Mouse (Mus musculus) CH12.LX (cell line): ENCODE measurements around the gene Asb8.

Source experiments
- CTCF ChIP-seq, 2 experiments: IDR thresholded peaks in 1 of 2; conservative IDR thresholded peaks in 1 of 2; 2 replicates each; pipeline ENCODE4 v1.5.1; 2011 to 2012; ENCODE audit warnings: low read depth in 2 of 2, low read length in 2 of 2, improper control_type of control experiment in 1 of 2, inconsistent platforms in 1 of 2, mild to moderate bottlenecking in 1 of 2, moderate library complexity in 1 of 2
- EP300 ChIP-seq: IDR thresholded peaks from 2 replicates; pipeline ENCODE4 v1.6.1; 2011; ENCODE audit warnings: low read length, improper control_type of control experiment
- GABPA ChIP-seq: IDR thresholded peaks from 2 replicates; pipeline ENCODE4 v1.6.1; 2012; ENCODE audit warnings: low read depth, low read length, improper control_type of control experiment, inconsistent platforms; ENCODE audit not compliant: insufficient replicate concordance
- JUN ChIP-seq: IDR thresholded peaks from 2 replicates; pipeline ENCODE4 v1.6.1; 2011; ENCODE audit warnings: low read depth, mild to moderate bottlenecking, low read length, improper control_type of control experiment, moderate library complexity; ENCODE audit not compliant: insufficient read depth
- KAT2A ChIP-seq: IDR thresholded peaks from 2 replicates; pipeline ENCODE4 v1.6.1; 2012; ENCODE audit warnings: low read length, improper control_type of control experiment, inconsistent platforms; ENCODE audit not compliant: insufficient replicate concordance
- MAZ ChIP-seq: IDR thresholded peaks from 2 replicates; pipeline ENCODE4 v1.6.1; 2012; ENCODE audit warnings: low read depth, mild to moderate bottlenecking, inconsistent platforms, low read length, improper control_type of control experiment, moderate library complexity
- NELFE ChIP-seq: IDR thresholded peaks from 2 replicates; pipeline ENCODE4 v1.6.1; 2011; ENCODE audit warnings: low read depth, low read length, improper control_type of control experiment
- POLR2A ChIP-seq: IDR thresholded peaks from 2 replicates; pipeline ENCODE4 v1.6.1; 2011; ENCODE audit warnings: low read depth, mild to moderate bottlenecking, improper control_type of control experiment, low read length
- TCF12 ChIP-seq: IDR thresholded peaks from 2 replicates; pipeline ENCODE4 v1.6.1; 2014; ENCODE audit warnings: low read depth, mild to moderate bottlenecking, inconsistent platforms, low read length, improper control_type of control experiment
- USF2 ChIP-seq: conservative IDR thresholded peaks from 2 replicates; pipeline ENCODE4 v1.6.1; 2011; ENCODE audit warnings: low read depth, low read length, improper control_type of control experiment
- ZKSCAN1 ChIP-seq: IDR thresholded peaks from 2 replicates; pipeline ENCODE4 v1.6.1; 2012; ENCODE audit warnings: low read depth, inconsistent platforms, low read length, improper control_type of control experiment, borderline replicate concordance
- ZNF384 ChIP-seq: IDR thresholded peaks from 2 replicates; pipeline ENCODE4 v1.6.1; 2012; ENCODE audit warnings: low read depth, low read length, improper control_type of control experiment, inconsistent platforms

DNA sequence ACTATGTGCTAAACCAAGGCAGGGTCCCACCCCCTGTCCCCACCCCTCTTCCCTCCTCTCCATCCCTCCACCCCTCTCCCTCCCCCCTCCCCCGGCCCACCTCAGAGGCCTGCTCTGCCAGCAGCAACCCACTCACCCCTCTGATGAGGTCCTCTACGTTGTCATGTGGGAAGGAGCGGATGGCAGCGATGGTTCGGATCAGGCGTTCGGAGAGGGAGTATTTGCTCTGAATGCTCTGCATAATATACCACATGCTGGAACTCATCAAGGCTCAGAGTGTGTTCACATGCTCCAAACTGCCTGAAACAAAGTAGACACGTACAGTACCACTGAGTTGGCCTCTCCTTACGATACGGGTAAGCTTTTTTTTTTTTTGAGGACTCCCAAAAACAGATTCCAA is 22.9 kb downstream of the Asb8 start:
- TF ChIP-seq EP300 (no peak), POLR2A (no peak), CTCF (conservative IDR thresholded peaks at IDR 0.05 in 1 of 2, IDR thresholded peaks at IDR 0.05 in 1 of 2; ENCODE audit: low read depth in 2 of 2, low read length in 2 of 2) (no peak), USF2 (no peak), MAZ (no peak), ZNF384 (no peak), ZKSCAN1 (no peak), JUN (no peak), TCF12 (no peak), KAT2A (no peak), NELFE (no peak), GABPA (no peak)
